Mouse (Mus musculus) ES-Bruce4 (cell line): Measurements from ENCODE around the gene Lctl.

Source experiments
- CTCF ChIP-seq: IDR thresholded peaks from one replicate; pipeline ENCODE4 v1.8.1; 2011; ENCODE audit warnings: low read depth, low read length
- EP300 ChIP-seq: IDR thresholded peaks from 2 replicates; pipeline ENCODE4 v1.6.1; 2011; ENCODE audit warnings: low read depth, low read length; ENCODE audit not compliant: insufficient read depth
- POLR2A ChIP-seq: IDR thresholded peaks from one replicate; pipeline ENCODE4 v1.8.1; 2011; ENCODE audit warnings: low read length; ENCODE audit not compliant: insufficient read depth

- TF ChIP-seq EP300 (no peak), CTCF (no peak), POLR2A (no peak)
Observed at GRCm38 (mm10) chr9:64120584-64121277, 3.8 kb downstream of the Lctl start.
